Mouse (Mus musculus): ENCODE data around the gene Pdp2. TPM values are rescaled to one million over a fixed set of nuclear protein-coding genes. Genes with fewer than 3 reads are reported as not detected.

Gene Pdp2
- polyA plus RNA-seq, 1 experiment, result 7.6 TPM

DNA sequence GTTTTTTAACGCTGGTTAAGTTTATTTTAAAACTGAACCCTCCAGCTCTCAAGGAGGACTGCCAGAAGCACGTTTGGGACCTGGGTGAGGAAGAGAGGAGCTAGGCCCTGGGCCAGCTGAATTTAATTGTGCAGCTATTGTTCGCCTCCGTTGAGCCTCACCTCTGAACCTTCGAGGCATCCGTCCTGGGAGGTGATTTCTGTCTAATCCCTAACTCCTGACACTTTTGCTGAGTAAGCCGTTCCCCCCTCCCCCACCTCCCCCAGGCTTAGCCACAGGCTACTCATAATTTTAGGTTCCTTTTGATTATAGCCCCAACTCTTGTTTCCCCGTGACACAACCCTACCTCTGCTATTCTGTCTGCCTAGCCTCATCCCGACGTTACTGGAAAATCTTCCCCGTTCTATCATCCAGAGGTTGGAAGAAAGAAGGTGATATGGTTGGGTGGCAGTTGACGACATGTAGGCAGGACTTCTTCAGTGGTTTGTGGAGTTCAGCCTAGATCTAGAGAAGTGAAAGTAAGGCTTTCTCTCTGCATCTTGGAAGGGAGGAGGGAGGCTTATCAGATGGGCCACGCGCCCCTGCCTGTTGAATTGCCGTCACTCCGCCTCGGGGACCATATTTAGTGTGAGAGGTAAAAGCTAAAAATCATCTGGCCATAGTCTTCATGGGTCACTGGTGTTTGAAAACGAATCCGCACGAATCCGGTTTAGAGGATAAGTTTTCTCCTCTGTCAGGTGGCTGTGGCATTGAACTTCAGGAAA, 4.7 kb downstream of the Pdp2 start:
- no peak for DNase-seq (ENCODE audit: low read depth)

- DNase-seq (ENCODE audit: low read depth), result no peak
Measured at GRCm38 (mm10) chr8:104597656-104598055, 6.4 kb downstream of the Pdp2 start.

DNA sequence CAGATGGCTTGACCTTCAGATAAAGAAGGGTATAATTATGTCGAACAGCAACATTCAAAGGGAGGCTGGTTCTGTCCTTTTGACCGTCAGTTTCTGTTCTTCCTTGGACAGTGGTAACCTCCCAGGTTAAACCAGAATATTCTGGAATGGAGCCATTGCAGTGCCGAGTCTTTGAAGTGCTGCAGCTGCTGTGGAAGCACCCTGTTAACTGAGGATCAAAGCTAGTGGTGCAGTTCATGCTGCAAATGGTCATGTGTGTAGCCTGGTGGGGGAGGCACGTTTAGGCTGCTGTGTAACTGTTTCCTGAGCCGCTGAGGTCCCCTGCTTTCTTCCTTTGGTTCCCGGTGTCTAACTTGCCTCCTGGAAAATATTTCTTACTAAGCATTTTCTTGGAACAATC, 7.2 kb downstream of the Pdp2 start:
- DNase-seq (ENCODE audit: low read depth), result no peak

- no peak for DNase-seq (ENCODE audit: low read depth)
Measured at GRCm38 (mm10) chr8:104601386-104601785, 10.1 kb downstream of the Pdp2 start.

GRCm38 (mm10) chr8:104601941-104602371, 10.7 kb downstream of the Pdp2 start:
- no peak for DNase-seq (ENCODE audit: low read depth)

GRCm38 (mm10) chr8:104602468-104603244, 11.4 kb downstream of the Pdp2 start:
- DNase-seq (ENCODE audit: low read depth), result no peak

GRCm38 (mm10) chr8:104603245-104603593, 12.0 kb downstream of the Pdp2 start:
- no peak for DNase-seq (ENCODE audit: low read depth)

GRCm38 (mm10) chr8:104606329-104606728, 15.1 kb downstream of the Pdp2 start:
- DNase-seq (ENCODE audit: low read depth), result no peak

- DNase-seq (ENCODE audit: low read depth), result no peak
Measured at GRCm38 (mm10) chr8:104607944-104608343, 16.7 kb downstream of the Pdp2 start.

DNA sequence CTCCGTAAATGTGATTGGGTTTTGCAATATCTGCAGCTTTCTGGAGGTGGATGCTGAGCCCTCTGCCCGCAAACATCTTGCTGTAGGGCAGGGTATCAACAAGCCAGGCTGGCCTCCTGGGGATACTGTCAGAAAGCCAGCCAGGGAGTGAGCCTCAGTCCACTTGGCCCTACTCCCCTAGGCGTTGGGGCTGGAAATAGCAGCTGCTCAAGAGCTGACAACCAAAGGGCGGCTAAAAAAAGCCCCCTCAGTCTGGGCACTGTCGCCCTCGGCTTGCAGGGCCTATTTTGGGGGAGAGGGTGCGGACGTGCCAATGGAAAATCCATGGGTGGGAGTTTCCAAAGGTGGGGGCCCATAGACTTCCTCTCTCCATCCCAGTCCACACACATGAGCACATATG, 18.0 kb downstream of the Pdp2 start:
- no peak for DNase-seq (ENCODE audit: low read depth)

DNA sequence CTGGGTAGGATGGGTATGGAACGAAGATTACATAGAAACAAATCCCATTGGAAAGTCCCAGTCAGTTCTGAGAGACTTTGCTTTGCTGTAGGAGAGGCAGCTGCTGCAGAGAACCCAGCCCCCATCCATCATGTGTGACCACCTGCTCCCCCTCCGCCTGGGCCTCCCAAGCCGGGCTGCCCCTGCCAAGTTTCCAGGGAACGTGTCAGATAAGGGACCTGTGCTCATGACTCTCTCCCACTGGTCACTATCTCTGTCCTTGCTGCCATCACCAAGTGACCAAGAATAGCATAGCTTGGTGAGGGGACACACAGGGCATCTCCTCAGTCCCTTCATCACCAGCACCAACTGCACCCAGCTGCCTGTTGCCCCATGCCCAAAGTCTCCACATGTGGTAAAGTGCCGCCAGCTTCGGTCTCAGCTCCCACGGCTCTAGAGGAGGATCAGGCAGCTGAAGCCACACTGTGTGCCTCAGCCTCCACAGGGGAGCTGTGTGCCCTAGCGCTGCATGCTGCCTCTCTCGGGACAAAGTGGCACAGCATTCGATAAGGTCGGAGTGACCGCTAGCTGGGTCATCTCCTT, 19.0 kb downstream of the Pdp2 start:
- DNase-seq (ENCODE audit: low read depth), result no peak

GRCm38 (mm10) chr8:104611613-104612012, 20.4 kb downstream of the Pdp2 start:
- no peak for DNase-seq (ENCODE audit: low read depth)

GRCm38 (mm10) chr8:104613119-104613518, 21.9 kb downstream of the Pdp2 start:
- DNase-seq (ENCODE audit: low read depth), result no peak

- DNase-seq (ENCODE audit: low read depth), result no peak
Measured at GRCm38 (mm10) chr8:104620765-104621164, 29.5 kb downstream of the Pdp2 start.

DNA sequence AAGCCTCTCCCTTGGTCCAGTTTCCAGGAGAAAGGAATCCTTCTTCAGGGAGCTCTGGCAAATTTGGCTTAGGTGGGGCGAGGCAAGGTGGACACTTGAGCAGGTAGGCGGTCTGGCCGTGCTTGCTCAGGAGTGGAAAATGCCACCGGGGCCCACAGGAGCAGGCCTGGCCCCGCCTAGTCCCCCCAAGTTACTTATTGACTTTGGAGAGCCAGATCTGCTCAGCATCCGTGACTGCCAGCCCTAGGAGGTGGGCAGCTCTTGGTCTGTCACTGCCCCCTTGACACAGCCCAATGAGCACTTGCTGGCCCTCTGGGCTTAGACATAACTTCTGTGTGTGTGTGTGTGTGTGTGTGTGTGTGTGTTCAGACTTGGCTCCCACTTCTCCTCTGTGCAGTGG, 32.9 kb downstream of the Pdp2 start, which contains the start of gene Cdh16:
Gene Cdh16 (minus strand): TSS at position 236 of the 400 bp plus-strand sequence.
- DNase-seq (ENCODE audit: low read depth), result no peak

DNA sequence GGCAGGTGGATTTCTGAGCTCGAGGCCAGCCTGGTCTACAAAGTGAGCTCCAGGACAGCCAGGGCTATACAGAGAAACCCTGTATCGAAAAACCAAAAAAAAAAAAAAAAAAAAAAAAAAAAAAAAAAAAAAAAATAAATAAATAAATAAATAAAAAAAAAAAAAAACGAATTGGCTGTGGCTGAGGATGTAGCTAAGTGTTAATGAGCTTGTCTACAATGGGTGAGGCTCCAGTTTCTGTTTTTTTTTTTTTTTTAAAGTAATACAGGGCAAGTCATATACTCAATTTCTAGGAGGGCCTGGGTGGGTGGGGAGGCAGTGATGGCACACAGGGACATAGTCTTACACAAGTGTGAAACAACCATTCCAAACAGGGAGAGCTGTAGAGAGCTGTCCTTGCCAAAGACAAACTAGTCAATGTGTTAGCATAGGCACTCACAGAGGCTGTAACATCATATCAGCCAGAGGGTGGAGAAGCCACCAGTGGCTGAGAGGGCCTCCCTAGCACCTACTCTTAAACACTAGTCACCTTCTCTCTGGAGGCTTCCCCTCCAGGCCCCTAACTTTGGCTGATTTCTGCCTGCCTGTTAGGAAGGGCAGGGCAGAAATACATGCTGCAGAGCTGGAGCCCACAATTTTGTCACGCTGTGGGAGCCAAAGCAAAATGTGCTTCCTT, 36.0 kb downstream of the Pdp2 start:
- DNase-seq (ENCODE audit: low read depth), result no peak

- no peak for DNase-seq (ENCODE audit: low read depth)
Measured at GRCm38 (mm10) chr8:104628402-104628801, 37.2 kb downstream of the Pdp2 start.

DNA sequence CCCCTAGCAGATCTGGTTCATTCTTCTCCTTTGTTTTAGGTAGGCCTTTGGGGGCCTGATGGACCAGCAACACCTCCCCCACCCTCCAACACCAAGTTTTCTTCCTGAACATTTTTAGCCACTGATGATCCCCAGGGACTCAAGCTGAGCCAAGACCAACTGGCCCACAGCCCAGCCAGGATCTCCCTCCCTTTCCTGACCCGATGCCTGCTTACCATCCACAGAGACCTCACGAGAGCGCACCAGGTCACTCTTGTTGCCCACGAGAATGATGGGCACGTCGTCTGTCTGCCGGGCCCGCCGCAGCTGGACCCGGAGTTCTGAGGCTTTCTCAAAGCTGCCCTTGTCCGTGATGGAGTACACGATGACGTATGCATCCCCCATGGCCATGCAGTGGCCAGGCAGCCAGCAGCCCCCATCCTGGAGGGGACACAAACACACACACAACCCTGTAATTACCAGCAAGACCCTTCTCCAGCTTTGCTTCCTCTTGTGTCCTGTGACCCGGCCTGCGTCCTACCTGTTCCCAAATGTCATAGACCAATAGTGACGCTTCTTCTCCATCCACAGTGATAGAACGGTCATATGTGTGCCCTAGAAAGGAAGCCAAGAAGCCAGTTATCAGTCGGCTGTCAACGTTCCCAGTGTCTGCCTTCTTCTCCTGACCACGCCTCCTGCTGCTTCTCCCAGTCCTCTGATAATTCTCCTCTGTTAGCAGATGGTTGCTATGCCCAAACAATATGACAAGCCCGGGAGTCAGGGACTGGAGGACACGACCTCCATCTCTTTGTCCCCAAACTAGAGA, 38.3 kb downstream of the Pdp2 start:
- no peak for DNase-seq (ENCODE audit: low read depth)

DNA sequence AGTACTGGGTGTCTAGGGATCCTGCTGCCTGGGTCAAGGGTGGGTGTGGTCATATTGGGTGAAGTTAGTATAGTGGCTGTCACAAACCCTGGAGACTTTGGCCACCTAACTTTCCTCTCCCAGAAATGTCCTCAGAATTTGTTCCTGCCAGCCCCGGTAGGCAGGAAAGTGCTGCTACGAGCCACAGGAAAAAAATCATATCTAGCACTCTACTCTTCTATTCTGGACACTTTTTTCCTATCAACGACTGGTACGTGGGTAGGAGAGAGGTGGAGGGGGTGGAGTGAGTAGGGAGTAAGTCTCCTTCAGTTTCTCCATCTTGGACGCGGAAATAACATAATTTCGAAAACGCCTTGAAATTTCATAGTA, 38.8 kb downstream of the Pdp2 start:
- DNase-seq (ENCODE audit: low read depth), result no peak

DNA sequence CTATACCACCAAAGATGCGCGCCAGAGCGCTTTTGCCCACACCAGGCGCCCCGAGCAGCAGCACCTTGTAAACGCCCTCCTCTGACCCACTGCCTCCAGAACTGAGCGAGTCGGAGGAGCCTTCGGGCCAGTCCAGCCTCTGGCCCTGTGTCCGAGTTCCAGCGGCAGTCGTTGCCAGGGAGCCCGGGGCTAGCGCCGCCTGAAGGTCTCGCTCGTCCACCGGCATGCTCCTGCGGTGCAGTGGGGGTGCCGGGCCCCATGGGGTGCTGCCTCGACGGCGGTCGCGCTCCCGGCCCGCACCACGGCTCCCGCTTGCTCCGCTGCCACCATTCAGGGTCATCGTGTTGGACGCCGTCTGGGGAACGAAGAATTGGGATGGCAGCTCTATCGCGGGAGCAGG, 39.3 kb downstream of the Pdp2 start:
- DNase-seq (ENCODE audit: low read depth), result no peak

DNA sequence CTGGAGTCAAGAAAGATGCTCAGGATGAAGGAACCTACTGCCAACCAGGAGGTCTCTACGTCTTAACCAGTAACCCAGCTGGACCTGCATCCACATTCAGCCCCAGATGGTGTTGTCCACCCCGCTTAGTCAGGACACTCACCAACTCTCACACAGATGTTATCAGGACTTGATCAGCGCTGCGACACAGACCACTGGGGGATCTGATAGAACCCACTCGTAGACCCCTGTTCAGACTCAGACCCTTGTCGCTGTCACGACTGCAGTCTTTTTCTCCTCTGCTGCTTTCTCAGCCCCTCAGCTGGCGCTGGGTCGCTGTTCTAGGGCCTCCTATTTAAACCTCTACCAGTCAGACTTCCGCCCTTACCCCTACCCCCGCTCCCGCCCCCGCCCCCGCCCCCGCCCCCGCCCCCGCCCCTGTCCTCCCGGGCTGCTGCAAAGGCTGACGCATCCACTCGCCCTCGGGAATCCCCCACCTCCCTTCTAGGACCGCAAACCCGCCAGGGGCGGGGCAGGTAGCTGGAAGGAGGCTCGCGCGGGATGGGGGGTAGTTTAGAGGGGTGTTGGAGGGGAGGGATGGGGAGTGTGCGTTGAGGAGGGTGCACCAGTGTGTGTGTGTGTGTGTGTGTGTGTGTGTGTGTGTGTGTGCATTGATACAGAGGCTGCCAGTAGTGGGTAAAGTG, 39.9 kb downstream of the Pdp2 start, which contains the start of gene Rrad:
Gene Rrad (minus strand): TSS at position 347 of the 683 bp plus-strand sequence.
- DNase-seq (ENCODE audit: low read depth), result no peak
